Mouse (Mus musculus): ENCODE measurements around the gene Scn1a.

Scn1a gene

GRCm38 (mm10) chr2:66244013-66244412 lies 196.6 kb downstream of the Scn1a start:
- DNase-seq (ENCODE audit: low spot score): no peak

GRCm38 (mm10) chr2:66240334-66240733 lies 200.3 kb downstream of the Scn1a start:
- no peak for DNase-seq (ENCODE audit: low spot score)

GRCm38 (mm10) chr2:66238886-66239285 lies 201.8 kb downstream of the Scn1a start:
- no peak for DNase-seq (ENCODE audit: low spot score)

- DNase-seq (ENCODE audit: low spot score): no peak
These were observed 219.7 kb downstream of the Scn1a start for GRCm38 (mm10) chr2:66220954-66221353.

All from layer of hippocampus, adult 11-12 months (tissue).